Mouse (Mus musculus): ENCODE data around the gene Cdx4. TPM values are rescaled to one million over a fixed set of nuclear protein-coding genes. Genes with fewer than 3 reads are reported as not detected.

The Cdx4 gene
- polyA plus RNA-seq (2014; fragmentation: Nextera tagmentation; extraction: Ambion mirVana) = not detected in 2 replicates

DNA sequence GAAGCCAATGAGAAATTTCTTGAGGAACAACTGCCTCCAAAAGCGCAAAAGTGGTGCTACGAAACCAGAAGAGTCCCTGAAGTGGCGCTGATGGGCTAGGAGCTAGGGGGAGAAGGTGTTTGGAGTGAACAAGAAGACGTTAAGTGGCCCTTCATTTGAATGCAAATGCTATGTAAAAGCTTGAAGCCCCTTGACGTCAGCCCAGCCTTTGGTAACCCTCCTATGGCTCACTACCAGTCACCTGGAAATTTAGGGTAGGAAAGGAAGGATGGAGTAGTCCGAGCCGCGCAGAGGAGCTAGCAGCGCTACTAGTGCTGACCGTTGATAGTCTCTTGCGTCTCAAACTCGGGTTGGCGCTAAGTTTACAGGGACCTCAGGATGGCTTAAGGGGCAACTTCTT is at the start of gene Cdx4:
Gene Cdx4, plus strand, starts transcription at position 253 of the 400 bp plus-strand sequence.
- Histone ChIP-seq H3K27ac (replicated peaks; ENCODE audit: low read depth, low read length) (no peak within 1 kb of the TSS), H3K9ac (replicated peaks; ENCODE audit: low read length) (no peak within 1 kb of the TSS), H3K36me3 (ENCODE audit: control insufficient read depth, insufficient read depth, low read length) (no peaks in the 10 kb centered on the region), H3K4me2 (ENCODE audit: low read length) (peak within 1 kb of the TSS; percentile 35), H3K9me3 (ENCODE audit: control insufficient read depth, low read length) (no peaks in the 10 kb centered on the region), H3K27me3 (ENCODE audit: control insufficient read depth, insufficient read depth, low read length) (peaks cover 42% of the 10 kb centered on the region), H3K4me3 (replicated peaks; ENCODE audit: low read depth, low read length) (0 out of 2 replicates have a peak within 1 kb of the TSS, but pooled peaks have one; percentile 8), H3K4me1 (ENCODE audit: control insufficient read depth, insufficient read depth, low read length) (no peaks in the 10 kb centered on the region)
- DNase-seq (no peak), ATAC-seq (ENCODE audit: low FRiP score, low TSS enrichment) (no peak)
- 22% methylated on average over 13 of the region's 13 CpGs for WGBS

DNA sequence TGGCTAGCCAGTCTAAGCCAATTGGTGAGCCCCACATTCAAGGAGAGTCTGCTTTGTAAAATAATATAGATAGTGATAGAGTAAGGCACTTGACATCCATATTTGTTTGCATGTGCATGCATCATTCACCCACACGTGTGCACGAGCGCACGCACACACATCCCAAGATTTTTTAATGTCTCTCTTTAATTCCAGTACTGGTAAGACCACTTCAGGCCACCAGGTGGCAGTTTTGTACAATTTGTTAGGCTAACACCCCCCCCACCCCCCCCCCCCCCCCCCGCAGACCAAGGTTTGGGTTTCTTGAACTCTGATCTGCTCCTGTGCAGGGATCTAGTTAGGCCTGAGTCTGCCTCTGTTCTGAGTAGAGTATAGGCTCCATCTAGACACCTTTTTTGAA is 46.9 kb upstream of the Cdx4 start:
- DNase-seq (peak; percentile 43), ATAC-seq (ENCODE audit: low FRiP score, low TSS enrichment) (no peak)
- Histone ChIP-seq H3K9ac (replicated peaks; ENCODE audit: low read length) (no peak overlapping the region), H3K27me3 (ENCODE audit: control insufficient read depth, insufficient read depth, low read length) (no peaks in the 10 kb centered on the region), H3K36me3 (ENCODE audit: control insufficient read depth, insufficient read depth, low read length) (no peaks in the 10 kb centered on the region), H3K27ac (replicated peaks; ENCODE audit: low read depth, low read length) (no peak overlapping the region), H3K4me1 (ENCODE audit: control insufficient read depth, insufficient read depth, low read length) (no peaks in the 10 kb centered on the region), H3K4me3 (replicated peaks; ENCODE audit: low read depth, low read length) (no peak overlapping the region), H3K9me3 (ENCODE audit: control insufficient read depth, low read length) (no peaks in the 10 kb centered on the region), H3K4me2 (ENCODE audit: low read length) (no peak overlapping the region)
- 86% methylated on average over 4 of the region's 5 CpGs for WGBS

- Histone ChIP-seq H3K4me2 (ENCODE audit: low read length) (no peak overlapping the region), H3K9me3 (ENCODE audit: control insufficient read depth, low read length) (no peaks in the 10 kb centered on the region), H3K27me3 (ENCODE audit: control insufficient read depth, insufficient read depth, low read length) (peaks cover 12% of the 10 kb centered on the region; the same call in 1 of the 2 replicates), H3K36me3 (ENCODE audit: control insufficient read depth, insufficient read depth, low read length) (no peaks in the 10 kb centered on the region), H3K4me1 (ENCODE audit: control insufficient read depth, insufficient read depth, low read length) (peaks cover 8% of the 10 kb centered on the region), H3K9ac (replicated peaks; ENCODE audit: low read length) (no peak overlapping the region), H3K27ac (replicated peaks; ENCODE audit: low read depth, low read length) (no peak overlapping the region), H3K4me3 (replicated peaks; ENCODE audit: low read depth, low read length) (no peak overlapping the region)
- DNase-seq (peak; percentile 3), ATAC-seq (ENCODE audit: low FRiP score, low TSS enrichment) (no peak)
- WGBS = 37% methylated on average over 4 of the region's 4 CpGs
These were observed 34.1 kb upstream of the Cdx4 start for GRCm38 (mm10) chrX:103286899-103287722.

DNA sequence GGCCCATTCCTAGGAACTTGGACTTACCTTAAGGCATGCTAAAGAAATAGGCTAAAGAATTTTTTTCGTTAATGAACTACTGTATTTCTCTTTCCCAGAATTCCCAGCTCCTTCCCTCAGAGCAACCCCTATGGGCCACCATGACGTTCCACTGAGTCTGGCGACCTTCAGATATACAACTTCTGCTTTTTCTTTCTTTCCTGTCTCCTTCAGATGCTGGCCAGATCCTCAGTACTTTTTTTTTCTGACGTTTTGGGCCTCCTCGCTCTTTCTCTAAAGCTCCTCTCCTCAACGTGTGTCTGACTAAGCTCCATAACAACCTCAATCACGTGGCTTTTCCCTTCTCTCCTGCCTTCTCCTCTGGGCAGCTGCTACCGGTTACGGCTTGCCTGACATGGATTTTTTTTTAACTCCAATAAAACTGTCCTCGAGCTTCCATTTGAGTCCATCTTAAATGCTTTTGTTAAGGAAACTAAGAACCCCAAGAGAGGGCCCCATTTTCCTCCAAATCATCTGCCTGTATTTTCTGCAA is 33.3 kb upstream of the Cdx4 start:
- H3K4me2 ChIP-seq (ENCODE audit: low read length) = no peak overlapping the region
- DNase-seq (peak; percentile 27), ATAC-seq (ENCODE audit: low FRiP score, low TSS enrichment) (no peak)
- H3K27ac ChIP-seq (replicated peaks; ENCODE audit: low read depth, low read length) = no peak overlapping the region; the same call in 1 of the 2 replicates
- no peak overlapping the region for H3K9ac ChIP-seq (replicated peaks; ENCODE audit: low read length)
- no peak overlapping the region for H3K4me3 ChIP-seq (replicated peaks; ENCODE audit: low read depth, low read length)
- H3K4me1 ChIP-seq (ENCODE audit: control insufficient read depth, insufficient read depth, low read length) = peaks cover 8% of the 10 kb centered on the region
- 34% methylated on average over 10 of the region's 10 CpGs for WGBS
- H3K9me3 ChIP-seq (ENCODE audit: control insufficient read depth, low read length) = no peaks in the 10 kb centered on the region
- no peaks in the 10 kb centered on the region for H3K36me3 ChIP-seq (ENCODE audit: control insufficient read depth, insufficient read depth, low read length)
- H3K27me3 ChIP-seq (ENCODE audit: control insufficient read depth, insufficient read depth, low read length) = peaks cover 12% of the 10 kb centered on the region; the same call in 1 of the 2 replicates

GRCm38 (mm10) chrX:103288485-103289330 is 32.5 kb upstream of the Cdx4 start:
- DNase-seq (peak; percentile 73), ATAC-seq (ENCODE audit: low FRiP score, low TSS enrichment) (peak; percentile 85)
- Histone ChIP-seq H3K36me3 (ENCODE audit: control insufficient read depth, insufficient read depth, low read length) (no peaks in the 10 kb centered on the region), H3K9ac (replicated peaks; ENCODE audit: low read length) (no peak overlapping the region), H3K9me3 (ENCODE audit: control insufficient read depth, low read length) (no peaks in the 10 kb centered on the region), H3K27ac (replicated peaks; ENCODE audit: low read depth, low read length) (peak overlapping the region; percentile 60; the same call in 1 of the 2 replicates), H3K4me2 (ENCODE audit: low read length) (peak overlapping the region; percentile 45), H3K4me1 (ENCODE audit: control insufficient read depth, insufficient read depth, low read length) (peaks cover 8% of the 10 kb centered on the region), H3K4me3 (replicated peaks; ENCODE audit: low read depth, low read length) (peak overlapping the region; percentile 10; the same call in 1 of the 2 replicates), H3K27me3 (ENCODE audit: control insufficient read depth, insufficient read depth, low read length) (peaks cover 12% of the 10 kb centered on the region; the same call in 1 of the 2 replicates)
- 28% methylated on average over 25 of the region's 25 CpGs for WGBS

- 76% methylated on average over 4 of the region's 4 CpGs for WGBS
- peaks cover 5% of the 10 kb centered on the region; the same call in 1 of the 2 replicates for H3K27me3 ChIP-seq (ENCODE audit: control insufficient read depth, insufficient read depth, low read length)
These were observed 22.3 kb upstream of the Cdx4 start for GRCm38 (mm10) chrX:103298937-103299336.

GRCm38 (mm10) chrX:103308262-103308661 is 12.9 kb upstream of the Cdx4 start:
- Histone ChIP-seq H3K4me2 (ENCODE audit: low read length) (no peak overlapping the region), H3K27ac (replicated peaks; ENCODE audit: low read depth, low read length) (no peak overlapping the region), H3K4me3 (replicated peaks; ENCODE audit: low read depth, low read length) (no peak overlapping the region), H3K27me3 (ENCODE audit: control insufficient read depth, insufficient read depth, low read length) (0 out of 2 replicates have a peak, but pooled peaks cover 6% of the 10 kb centered on the region), H3K9me3 (ENCODE audit: control insufficient read depth, low read length) (no peaks in the 10 kb centered on the region), H3K4me1 (ENCODE audit: control insufficient read depth, insufficient read depth, low read length) (no peaks in the 10 kb centered on the region), H3K9ac (replicated peaks; ENCODE audit: low read length) (no peak overlapping the region), H3K36me3 (ENCODE audit: control insufficient read depth, insufficient read depth, low read length) (no peaks in the 10 kb centered on the region)
- 74% methylated on average over 1 of the region's 1 CpGs for WGBS
- ATAC-seq (ENCODE audit: low FRiP score, low TSS enrichment) (no peak), DNase-seq (no peak)

More at GRCm38 (mm10) chrX:103298937-103299336, 22.3 kb upstream of the Cdx4 start:
- no peaks in the 10 kb centered on the region for H3K9me3 ChIP-seq (ENCODE audit: control insufficient read depth, low read length)
- no peak overlapping the region for H3K4me3 ChIP-seq (replicated peaks; ENCODE audit: low read depth, low read length)
- H3K4me1 ChIP-seq (ENCODE audit: control insufficient read depth, insufficient read depth, low read length) = no peaks in the 10 kb centered on the region
- no peak overlapping the region for H3K9ac ChIP-seq (replicated peaks; ENCODE audit: low read length)
- no peaks in the 10 kb centered on the region for H3K36me3 ChIP-seq (ENCODE audit: control insufficient read depth, insufficient read depth, low read length)
- ATAC-seq (ENCODE audit: low FRiP score, low TSS enrichment) (no peak), DNase-seq (no peak)
- H3K4me2 ChIP-seq (ENCODE audit: low read length) = no peak overlapping the region
- H3K27ac ChIP-seq (replicated peaks; ENCODE audit: low read depth, low read length) = no peak overlapping the region

- Histone ChIP-seq H3K4me3 (replicated peaks; ENCODE audit: low read depth, low read length) (no peak overlapping the region), H3K9ac (replicated peaks; ENCODE audit: low read length) (no peak overlapping the region), H3K36me3 (ENCODE audit: control insufficient read depth, insufficient read depth, low read length) (no peaks in the 10 kb centered on the region), H3K4me2 (ENCODE audit: low read length) (no peak overlapping the region), H3K4me1 (ENCODE audit: control insufficient read depth, insufficient read depth, low read length) (no peaks in the 10 kb centered on the region), H3K9me3 (ENCODE audit: control insufficient read depth, low read length) (no peaks in the 10 kb centered on the region), H3K27ac (replicated peaks; ENCODE audit: low read depth, low read length) (no peak overlapping the region), H3K27me3 (ENCODE audit: control insufficient read depth, insufficient read depth, low read length) (no peaks in the 10 kb centered on the region)
- DNase-seq (no peak), ATAC-seq (ENCODE audit: low FRiP score, low TSS enrichment) (no peak)
- 89% methylated on average over 3 of the region's 3 CpGs for WGBS
These were observed 9.5 kb upstream of the Cdx4 start for GRCm38 (mm10) chrX:103311723-103312122.
